Mouse (Mus musculus): ENCODE data around the gene Caprin2. TPM values are rescaled to one million over a fixed set of nuclear protein-coding genes. Genes with fewer than 3 reads are reported as not detected.

Gene Caprin2
- polyA plus RNA-seq (2017; shearing (Covaris generic)), result 6.7 TPM

DNA sequence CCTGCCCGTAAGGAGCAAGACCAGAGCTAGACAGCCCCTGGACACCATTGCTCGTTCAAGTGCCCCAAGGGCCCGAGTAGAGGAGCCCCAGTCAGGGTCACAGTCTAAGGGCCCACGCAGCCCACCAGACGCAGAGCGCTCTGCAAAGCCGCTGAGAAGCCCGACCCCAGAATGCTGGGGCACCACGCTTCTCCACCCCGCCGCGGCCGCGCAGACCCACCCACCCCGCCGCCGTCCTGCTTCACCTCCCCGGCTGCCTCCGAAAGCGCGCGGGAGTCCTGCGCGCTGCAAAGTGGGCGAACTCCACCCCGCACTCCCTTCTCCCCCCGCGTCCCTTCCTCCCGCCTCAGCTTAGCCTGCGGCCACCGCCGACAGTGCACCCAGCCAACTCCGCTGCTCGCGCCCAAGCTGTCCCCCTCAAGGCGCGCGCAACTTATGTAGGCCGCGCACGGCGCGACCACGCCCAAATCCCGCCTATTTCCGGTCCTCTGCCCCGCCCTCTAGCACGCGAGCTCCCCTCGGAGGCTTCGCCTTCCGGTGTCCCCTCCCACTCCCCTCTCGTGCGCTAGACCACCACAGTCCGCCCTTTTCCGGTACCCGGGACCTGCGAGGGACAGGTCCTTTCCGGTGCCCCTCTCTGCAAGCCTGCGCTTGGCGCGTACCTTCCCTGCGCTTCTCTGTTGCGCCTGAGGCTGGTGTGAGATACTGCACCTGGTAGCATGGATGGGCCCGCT lies at the start of gene Caprin2:
Gene Caprin2, minus strand, starts transcription at position 465 of the 734 bp plus-strand sequence.

DNA sequence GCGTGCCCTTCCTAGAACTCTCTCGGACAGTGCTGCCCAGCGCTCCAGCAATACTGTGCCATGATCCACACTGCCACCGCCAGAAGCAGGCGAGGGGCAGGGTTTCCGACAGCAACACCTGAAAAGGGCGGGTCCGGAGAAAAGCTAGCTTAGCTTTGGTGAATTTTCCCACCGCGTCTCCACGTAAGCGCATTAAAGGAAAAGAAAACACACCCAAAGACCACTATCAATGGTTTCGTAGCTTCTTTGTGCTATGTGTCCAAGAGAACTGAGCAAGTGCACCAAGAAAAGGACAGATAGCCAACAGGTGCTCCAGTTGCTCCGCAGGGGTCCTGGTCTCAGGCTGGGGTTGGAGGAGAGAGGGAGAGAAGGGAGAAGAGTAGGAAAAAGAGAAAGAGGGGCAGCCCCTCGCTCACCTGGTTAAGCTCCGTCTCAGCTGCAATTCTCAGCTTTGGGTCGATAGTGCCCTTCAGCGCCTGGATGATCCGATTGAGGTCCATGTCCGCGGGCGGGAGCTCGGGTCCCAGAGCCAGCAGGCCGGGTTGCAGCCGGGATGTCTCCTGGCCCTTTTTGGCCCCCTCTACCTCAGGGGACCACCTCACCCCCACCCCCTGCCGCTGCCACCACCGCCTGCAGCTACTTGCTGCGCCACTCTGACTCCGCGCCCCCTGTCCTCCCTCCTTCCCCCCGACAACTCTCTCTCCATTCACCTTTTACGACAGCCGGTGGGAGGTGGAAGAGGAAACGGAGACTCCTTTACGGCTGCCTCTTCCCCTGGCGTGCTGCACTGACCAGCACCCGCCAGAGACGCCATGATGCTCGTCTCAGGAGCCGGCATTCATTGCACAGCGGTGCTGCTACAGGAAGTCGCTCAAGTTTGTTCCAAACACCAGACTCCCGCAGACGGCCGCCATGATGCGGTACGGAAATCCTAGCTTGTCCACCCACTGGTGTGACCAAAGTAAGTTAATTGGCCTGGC lies 65.0 kb downstream of the Caprin2 start, which contains the start of gene Ipo8:
Gene Ipo8, minus strand, starts transcription at position 720 of the 980 bp plus-strand sequence.

Other genes with a start within 250 kb of the Caprin2 start
- gene Ipo8, start 64.8 kb downstream of the Caprin2 start, polyA plus RNA-seq (2017; shearing (Covaris generic)), result 34.5 TPM
- 38.3 TPM for gene Sinhcaf, start 50.2 kb upstream of the Caprin2 start, polyA plus RNA-seq (2017; shearing (Covaris generic))
- 0.57 TPM for gene Dennd5b, start 205.4 kb upstream of the Caprin2 start, polyA plus RNA-seq (2017; shearing (Covaris generic))
- not detected for gene Gm10203, start 233.9 kb upstream of the Caprin2 start, polyA plus RNA-seq (2017; shearing (Covaris generic))
- gene Etfbkmt, start 243.6 kb upstream of the Caprin2 start, polyA plus RNA-seq (2017; shearing (Covaris generic)), result 8.2 TPM

All from naive thymus-derived CD4-positive, alpha-beta T cell, adult 5 months (primary cell).